Comparison of ENCODE assay signal across 23 mouse cellular contexts in the genomic region with DNA sequence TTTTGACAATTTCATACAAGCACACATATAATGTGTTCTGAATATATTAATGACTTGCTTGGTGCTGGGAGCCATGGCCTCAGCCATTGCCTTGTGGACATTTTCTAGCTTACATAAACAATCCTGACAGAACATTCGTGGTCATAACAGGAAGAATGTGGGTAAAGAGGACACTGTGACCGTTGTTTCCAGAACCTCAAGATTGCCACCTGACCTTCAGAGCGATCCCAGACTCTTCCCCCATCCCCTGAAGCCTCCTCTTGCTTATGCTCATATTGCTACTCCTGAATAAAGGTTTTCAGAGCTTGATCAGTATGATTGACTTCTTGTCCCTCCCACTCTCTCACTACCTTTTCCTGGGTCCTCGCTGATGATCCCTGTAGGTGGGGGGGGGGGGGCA. TPM values are rescaled to one million over a fixed set of nuclear protein-coding genes. Genes with fewer than 3 reads are reported as not detected.
"Had no signal": no experiment of that assay in that cellular context is flagged by ENCODE, and none has a peak within 500 bp of the region (broad histone marks: within the 10 kb centered on the region; RNA-seq: fewer than 3 reads in every experiment).

No protein-coding gene starts in this region.

- H3K36me3 ChIP-seq: intestine, embryonic 15.5 days; lung, embryonic 15.5 days; midbrain, embryonic 10.5 days; midbrain, embryonic 13.5 days; stomach, embryonic 15.5 days had no signal

- DNase-seq: kidney, adult 2 months; kidney, postnatal 25 days; layer of hippocampus, adult 9-11 months; lung, adult 18-20 months; lung, postnatal 10 days; lung, postnatal 36 days; right cerebral cortex, adult 18-20 months; right cerebral cortex, postnatal 14 days had no signal

- H3K9ac ChIP-seq: intestine, embryonic 15.5 days; liver, embryonic 14.5 days; lung, embryonic 15.5 days; midbrain, embryonic 13.5 days; stomach, embryonic 15.5 days had no signal

- H3K4me3 ChIP-seq: intestine, embryonic 15.5 days; layer of hippocampus, adult 2 months; lung, embryonic 15.5 days; megakaryocyte, embryonic 14.5 days; midbrain, embryonic 10.5 days; midbrain, embryonic 13.5 days; myocyte; stomach, embryonic 15.5 days had no signal

- H3K27ac ChIP-seq: intestine, embryonic 15.5 days; kidney, postnatal 0 days; layer of hippocampus, adult 2 months; liver, embryonic 14.5 days; lung, embryonic 15.5 days; midbrain, embryonic 10.5 days; midbrain, embryonic 13.5 days; stomach, embryonic 15.5 days had no signal

- H3K27me3 ChIP-seq: intestine, embryonic 15.5 days; lung, embryonic 15.5 days; megakaryocyte, embryonic 14.5 days; midbrain, embryonic 13.5 days; stomach, embryonic 15.5 days had no signal

- H3K4me2 ChIP-seq: intestine, embryonic 15.5 days; lung, embryonic 15.5 days; midbrain, embryonic 13.5 days; stomach, embryonic 15.5 days had no signal

- H3K4me1 ChIP-seq: lung, embryonic 15.5 days; stomach, embryonic 15.5 days had no signal

- ATAC-seq: intestine, embryonic 15.5 days; midbrain, embryonic 13.5 days; midbrain, embryonic 16.5 days had no signal

- H3K9me3 ChIP-seq: intestine, embryonic 15.5 days; lung, embryonic 15.5 days; megakaryocyte, embryonic 14.5 days; midbrain, embryonic 10.5 days; midbrain, embryonic 13.5 days; stomach, embryonic 15.5 days had no signal

RNA-seq across cellular contexts. Expression of a gene that starts 6.0 kb away (rescaled TPM):
- polyA plus RNA-seq: myocyte had no signal

RNA-seq across cellular contexts. Expression of a gene that starts 29.6 kb away (rescaled TPM):
- polyA plus RNA-seq: myocyte had no signal

RNA-seq across cellular contexts. Expression of a gene that starts 40.0 kb away (rescaled TPM):
- polyA plus RNA-seq: kidney, adult 2 months; limb, embryonic 11.5 days; liver, adult 2 months; midbrain, embryonic 13.5 days; myocyte; neural tube, embryonic 11.5 days; neural tube, embryonic 14.5 days had no signal
